Mouse (Mus musculus) kidney, postnatal 14 days (tissue): ENCODE data around the gene Sfxn4.

Experiments
- DNase-seq: peaks from one replicate; pipeline ENCODE4 v3.0.0; 2022; ENCODE audit warnings: mixed read lengths

The Sfxn4 gene

DNA sequence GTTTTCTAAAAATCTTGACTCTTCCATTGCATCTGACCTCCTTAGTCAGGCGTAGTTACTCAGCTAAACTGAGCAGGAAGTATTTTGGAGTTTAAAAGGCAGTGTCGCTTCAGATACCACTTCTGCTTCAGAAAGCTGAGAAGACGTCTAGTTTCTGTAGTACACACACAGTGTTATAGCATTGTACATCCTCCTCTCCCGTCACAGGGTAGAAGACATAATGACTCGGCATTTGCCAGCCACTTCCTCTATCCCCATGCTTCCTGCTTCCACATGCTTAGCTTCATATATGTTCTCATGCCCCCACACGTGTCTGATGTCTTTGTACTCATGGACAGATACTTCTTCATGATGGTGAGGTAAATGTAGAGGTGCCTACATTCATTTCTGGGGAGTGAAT lies 42.6 kb downstream of the Sfxn4 start:
- no peak for DNase-seq

DNA sequence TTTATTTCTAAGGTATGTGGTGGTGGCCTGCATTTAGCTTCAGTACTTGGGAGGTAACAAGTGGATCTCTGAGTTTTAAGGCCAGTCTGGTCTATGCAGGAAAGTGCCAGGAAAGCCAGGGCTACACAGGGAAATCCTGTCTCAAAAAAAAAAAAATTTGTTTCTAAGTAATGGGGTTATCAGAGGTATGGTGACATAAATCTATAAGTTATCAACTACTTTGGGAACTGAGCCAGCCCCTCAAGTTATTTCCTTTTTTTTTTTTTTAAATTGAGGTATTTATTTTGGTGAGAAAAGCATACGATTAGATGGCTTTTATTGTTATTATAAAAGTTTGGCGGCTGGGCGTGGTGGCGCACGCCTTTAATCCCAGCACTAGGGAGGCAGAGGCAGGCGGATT lies 48.1 kb downstream of the Sfxn4 start:
- DNase-seq, result no peak

DNA sequence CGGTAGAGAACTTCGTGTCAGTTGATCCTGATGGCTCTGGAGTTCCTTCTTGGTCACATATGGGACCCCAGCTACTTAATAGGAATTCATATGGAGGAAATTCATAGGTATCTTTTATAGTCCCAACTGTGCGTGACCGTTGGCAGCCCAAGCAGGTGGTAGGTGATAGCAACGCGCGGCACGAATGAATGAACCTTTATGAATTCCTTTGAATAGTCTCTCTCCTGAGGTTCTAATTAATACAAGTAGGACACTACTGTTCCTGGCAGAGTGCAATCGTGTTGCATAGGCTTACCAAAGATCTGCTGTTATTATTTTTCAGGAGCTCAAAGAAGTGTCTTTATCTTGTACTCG lies 49.3 kb downstream of the Sfxn4 start:
- DNase-seq, result no peak

DNA sequence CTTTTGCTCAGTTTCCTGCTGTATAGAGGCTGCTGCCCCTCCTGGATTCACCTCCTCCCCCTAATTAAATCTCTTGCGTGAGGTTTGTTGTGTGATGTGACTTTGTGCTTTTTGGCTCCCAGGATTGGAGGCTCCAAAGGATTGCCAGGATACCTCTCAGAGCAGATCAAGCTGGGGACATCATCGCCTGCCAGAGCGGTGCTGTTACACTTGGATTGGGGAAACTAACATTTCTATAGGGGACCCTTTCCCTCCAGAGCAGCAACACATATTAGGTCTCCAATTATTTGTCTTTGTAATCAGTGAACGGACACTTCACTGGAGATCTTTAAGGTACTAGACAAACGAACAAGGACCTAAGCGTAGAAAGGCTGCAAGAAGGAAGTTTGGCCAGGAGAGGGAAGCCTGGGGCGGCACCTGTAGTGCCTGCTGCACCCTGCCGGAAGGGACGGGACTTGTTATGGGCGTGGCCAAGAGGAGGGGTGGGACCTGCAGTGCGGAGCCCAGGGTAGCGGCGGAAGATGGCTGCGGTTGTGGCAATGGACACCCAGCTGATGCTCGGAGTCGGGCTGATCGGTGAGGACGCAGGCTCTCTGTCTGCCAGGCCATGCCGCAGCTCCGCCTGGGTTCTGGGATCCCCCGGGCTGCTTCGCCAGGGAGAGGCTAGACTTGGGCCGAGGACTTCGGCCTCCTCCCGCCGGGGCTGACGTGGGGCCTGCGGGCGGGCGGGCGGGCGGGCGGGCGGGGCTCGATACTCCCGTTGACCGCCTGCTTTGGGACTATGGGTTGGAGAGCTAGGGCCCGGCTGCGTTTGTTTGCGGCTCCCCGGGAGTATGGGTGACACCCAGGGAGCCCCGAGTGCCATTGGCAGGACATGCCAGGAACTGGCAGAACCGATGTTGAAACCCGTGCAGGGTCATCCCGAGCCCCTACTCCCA lies 49.9 kb downstream of the Sfxn4 start, which contains the start of gene Fam45a:
TSS of gene Fam45a (plus strand) at position 488 of the 938 bp plus-strand sequence.
- DNase-seq, result peak; percentile 94

DNA sequence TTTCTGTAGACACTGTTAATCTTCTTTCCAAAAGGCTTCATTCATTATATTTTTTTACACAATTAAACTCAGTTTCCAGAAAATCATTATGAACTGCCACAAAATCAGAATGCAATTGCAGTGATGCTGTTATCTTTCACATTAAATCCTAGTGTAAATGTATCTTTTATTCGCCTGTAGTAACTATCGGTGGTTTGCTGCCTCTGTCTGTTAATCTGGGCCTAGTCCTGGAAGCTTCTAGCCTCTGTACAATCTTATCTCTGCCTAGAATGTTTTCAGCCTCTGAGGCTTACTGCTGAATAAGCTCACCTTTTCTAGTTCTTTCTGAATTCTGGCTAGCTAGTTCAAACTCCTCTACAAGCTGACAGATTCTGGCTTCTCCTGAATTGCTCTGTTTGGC lies 51.4 kb downstream of the Sfxn4 start:
- no peak for DNase-seq

DNA sequence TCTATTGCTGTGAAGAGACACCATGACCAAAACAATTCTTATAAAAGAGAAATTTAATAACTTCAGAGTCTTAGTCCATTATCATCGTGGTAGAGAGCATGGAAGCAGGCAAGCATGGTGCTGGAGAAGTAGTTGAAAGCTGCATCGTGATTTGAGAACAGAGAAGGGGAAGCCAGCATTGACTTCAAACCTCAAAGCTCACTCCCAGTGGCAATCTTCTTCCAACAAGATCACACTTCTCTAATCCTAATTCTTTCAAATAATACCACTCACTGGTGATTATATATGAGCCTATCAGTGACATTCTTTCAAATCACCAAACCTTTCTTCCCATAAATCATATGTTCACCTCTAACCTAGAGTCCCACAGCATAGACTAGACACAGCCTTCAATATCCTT lies 56.4 kb downstream of the Sfxn4 start:
- DNase-seq, result no peak

DNA sequence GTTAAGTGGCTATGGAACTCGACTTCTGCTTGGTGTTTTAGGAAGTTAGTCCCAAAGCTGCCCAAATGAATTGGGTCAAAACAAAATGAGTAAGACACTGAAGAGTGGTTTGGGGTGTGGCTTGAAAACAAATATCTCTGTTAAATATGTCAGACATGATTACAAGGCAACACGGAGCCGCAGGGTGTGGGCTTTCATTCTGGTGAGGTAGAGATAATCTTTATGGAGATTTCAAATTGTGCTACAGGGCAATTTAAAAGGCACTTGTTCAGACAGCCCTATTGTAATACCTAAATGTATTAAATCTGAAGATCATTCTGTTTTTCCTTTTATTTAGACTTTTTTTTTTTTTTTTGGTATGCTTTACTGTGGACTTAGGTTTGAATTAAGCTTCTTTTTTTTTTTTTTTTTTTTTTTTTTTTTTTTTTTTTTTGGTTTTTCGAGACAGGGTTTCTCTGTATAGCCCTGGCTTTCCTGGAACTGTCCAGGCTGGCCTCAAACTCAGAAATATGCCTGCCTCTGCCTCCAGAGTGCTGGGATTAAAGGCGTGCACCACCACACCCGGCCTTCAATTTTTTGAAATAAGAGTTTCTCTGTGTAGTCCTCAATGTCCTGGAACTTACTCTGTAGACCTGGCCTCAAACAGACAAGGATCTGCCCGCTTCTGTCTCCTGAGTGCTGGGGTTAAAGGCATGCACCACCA lies 61.3 kb downstream of the Sfxn4 start:
- no peak for DNase-seq

DNA sequence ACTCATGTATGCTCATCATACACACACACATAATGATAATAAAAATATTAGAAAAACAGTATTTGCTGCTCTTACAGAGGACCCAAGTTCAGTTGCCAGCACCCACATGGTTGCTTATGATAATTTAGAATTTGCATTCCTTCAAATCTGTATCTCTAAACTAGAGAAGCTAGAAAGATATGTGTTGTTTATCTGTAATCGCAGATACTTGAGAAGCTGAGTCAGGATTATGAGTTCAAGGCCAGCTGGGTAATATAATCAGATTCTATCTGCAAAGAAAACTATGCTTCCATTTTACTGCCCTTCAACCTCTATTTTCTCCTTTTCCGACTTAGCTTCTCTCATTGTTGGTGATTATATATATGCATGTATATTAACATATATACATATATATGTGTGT lies 63.9 kb downstream of the Sfxn4 start:
- DNase-seq, result no peak

DNA sequence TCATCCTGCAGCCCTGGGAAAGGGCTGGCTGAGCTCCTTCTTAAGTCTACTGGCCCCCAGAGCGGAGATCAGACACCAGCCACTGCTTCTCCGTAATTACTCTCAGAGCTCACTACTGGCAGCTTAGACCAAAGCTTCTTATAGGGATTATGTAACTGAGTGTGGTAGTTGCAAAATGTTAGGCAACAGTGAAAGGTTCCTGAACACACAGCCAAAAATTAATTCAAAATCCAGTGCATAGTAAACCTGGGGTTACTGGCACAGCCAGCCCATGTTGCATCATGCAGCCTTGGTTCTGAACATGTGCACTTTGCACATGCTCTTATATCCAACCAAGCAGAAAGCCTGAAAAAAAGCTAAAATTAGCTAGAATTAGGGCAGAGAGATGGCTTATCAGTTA lies 66.0 kb downstream of the Sfxn4 start:
- no peak for DNase-seq

DNA sequence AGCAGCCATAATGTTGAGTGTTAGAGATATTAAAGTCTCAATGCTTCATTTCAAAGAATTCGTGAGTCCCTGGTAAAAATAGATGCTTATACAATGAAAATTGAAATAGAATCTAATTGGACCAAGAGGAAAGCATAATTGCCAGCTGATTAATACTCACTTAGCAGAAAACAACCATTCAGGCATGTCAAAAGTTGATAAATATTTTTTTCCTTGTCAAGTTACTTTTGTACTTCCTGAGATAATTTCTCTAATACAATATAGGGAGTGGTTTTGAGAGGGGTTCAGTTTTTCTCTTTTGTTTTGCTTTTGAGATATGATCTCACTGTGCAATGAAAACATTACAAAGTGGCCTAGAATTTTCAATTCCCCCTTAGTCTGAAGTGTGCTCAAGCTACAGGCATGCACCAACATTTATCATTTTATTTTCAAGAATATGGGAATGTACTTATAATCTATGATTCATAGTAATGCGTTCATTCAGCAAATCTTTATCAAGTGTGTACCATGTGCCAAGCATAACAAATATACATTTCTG lies 68.0 kb downstream of the Sfxn4 start:
- DNase-seq, result no peak

DNA sequence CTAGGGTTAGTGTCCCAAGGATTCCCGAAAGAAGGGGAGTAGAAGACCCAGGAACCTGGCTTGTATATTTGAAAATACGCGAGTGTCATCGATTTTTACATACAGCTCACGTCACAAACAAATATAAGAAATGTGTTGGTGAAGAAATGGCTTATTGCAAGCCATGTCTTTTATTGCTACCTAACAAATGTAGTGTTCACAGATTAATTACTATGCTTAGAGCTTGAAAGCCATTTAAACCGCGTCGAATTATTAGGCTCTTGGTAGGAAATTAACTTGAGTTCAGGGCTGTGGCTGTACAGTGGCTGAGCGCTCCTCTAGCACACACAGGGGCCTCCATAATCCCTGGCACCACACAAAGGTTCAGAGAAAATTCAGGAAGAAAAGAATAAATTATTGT lies 70.1 kb downstream of the Sfxn4 start:
- DNase-seq, result no peak

DNA sequence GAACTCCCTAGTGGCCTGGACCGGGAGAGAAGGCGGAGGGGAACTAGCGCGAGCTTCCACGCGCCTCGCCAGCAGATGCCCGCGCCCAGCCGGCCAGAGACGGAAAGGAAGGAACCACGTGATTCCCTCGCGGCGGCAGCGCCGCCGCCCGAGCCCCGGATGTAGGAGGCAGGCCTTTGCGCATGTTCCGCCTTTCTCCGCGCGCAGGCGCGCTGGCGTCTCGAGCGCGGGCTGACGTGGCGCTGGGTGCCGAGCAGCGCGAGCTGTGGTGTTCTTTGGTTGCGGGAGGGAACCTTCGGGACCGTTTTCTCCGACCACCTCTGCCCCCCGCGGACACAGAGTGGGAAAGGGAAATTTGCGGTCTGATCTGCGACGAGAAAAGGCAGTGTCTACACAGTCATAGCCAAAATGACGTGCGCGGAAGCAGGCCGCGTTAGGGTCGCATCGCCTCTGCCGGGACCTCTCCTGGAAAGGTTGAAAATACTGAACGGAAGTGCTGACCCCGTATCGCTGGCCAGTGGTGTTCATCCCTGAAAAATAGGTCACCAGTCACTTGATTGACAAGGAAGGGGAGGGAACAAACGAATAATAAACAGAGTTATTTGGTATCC lies 70.6 kb downstream of the Sfxn4 start, which contains the start of gene Eif3a:
TSS of gene Eif3a (minus strand) at position 108 of the 611 bp plus-strand sequence.
- DNase-seq, result peak; percentile 96

DNA sequence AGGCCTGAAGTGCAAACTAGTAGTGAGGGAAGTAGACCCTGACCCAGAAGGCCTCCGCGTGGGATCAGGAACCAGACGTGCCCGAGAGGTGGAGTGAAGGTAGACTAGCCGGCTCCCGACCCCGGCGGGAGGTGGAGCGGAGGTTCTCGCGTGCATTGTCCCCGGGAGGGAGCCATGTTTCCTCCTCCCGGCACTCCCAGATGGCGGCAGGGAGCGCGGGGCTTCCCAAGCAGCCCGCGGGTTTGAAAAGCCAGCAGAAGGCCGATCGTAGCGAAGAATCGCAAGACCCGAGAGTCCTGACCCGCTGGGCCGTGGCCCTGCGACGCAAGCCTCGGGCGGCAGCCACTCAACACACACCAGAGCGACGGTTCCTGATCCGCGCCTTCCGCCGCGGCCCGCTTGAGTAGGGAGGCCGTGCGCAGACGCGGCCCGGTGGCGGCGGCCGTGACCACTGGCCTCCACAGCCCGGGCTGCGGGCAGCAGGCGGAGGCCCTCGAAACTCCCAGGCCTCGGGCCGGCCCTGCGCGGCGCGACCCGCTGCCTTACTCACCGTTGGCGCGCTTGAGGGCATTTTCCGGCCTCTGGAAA lies 71.3 kb downstream of the Sfxn4 start:
- peak; percentile 71 for DNase-seq

DNA sequence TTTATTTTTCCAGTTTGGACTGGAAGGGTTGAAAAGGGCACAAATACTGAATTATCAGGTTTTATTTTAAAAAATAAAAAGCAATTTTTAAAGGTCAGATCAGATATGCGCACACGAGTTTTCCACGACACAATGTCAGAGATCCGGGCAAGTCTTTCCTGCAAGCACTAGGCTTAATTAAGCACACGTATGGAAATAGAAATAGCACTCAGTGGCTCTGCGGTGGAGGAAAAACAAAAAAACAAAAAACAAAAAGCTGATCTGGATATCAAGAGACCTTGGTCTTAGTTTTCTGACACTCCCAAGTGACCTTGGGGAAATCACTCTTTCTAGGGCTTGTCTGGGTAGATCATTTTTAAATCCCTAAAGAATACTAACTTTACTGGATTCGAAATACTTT lies 71.8 kb downstream of the Sfxn4 start:
- no peak for DNase-seq

DNA sequence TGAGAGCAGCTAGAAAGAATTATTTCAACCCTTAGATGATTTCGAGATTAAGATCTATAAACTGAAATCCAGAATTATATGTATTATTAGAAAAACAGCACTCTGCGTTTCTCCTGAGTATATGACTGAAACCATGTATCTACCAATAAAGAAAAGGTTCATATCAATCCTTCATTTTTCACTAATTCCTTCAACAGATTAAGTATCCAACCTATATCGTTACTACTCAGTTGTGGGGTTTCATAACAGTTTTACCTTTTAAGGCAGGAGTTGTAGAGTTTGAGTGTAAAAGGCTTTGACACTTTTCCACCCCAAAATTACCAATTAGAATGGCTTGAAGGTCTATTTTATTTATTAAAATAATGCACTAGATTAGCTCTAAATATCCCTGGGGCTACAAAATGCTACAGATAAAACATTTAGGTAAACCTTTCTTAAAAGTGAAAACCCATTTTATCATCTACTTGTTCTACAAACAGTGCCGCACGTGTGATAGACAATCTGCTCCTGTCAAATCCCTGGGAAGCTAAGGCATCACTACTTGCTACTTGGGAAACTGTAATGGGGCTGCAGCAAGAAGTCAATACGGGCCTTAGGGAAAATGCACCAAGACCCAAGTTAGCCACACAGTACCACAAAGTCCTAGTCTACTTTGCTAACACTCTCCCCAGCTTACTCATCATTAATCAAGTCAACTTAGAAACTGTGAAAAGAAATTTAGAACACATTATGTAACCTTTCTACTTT lies 72.9 kb downstream of the Sfxn4 start:
- DNase-seq, result no peak

DNA sequence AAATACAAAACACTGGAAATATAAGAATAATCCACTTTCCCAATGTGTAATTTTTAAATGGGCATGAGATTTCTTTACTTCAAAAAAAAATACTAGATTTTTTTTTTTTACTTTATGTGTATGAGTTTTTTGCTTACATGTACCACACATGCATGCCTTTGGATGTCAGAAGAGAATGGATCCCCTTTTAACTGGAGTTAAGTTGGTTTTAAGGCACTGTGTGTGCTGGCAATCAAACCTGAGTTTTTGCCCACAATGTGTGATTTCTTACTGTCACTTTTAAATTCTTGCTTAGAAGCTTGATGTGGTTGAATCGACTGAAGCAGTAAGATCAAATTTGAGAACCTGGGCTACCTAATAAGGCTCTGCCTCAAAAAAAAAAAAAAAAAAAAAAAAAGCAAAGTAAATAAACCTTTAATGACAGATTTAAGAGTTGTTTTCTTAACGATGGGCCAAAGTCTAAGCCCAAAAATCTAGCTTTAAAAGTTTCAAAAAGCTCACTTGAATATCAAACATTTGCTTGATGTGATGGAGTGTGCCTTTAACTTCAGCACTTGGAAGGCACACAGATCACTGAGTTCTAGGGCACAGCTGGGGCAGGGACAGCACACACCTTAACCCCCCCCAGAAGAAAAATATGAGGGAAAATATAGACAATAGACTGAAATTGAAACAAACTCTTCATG lies 73.7 kb downstream of the Sfxn4 start:
- DNase-seq, result no peak
